Comparison of ENCODE assay signal across 8 mouse cellular contexts in genomic region chr5:129940736-129941494, GRCm38 (mm10). TPM values are rescaled to one million over a fixed set of nuclear protein-coding genes. Genes with fewer than 3 reads are reported as not detected.
DNase-seq lines count a peak whose midpoint lies in the region; ATAC-seq and TF ChIP-seq lines count a peak whose summit lies in the region.

No protein-coding gene starts in this region.

- no peak overlapping the region for H3K9ac ChIP-seq in kidney, postnatal 0 days (ENCODE audit: low read depth, low read length)
- H3K9ac ChIP-seq in intestine, embryonic 15.5 days: peak overlapping the region; percentile 5; the same call in 1 of the 2 replicates

- no peaks in the 10 kb centered on the region for H3K27me3 ChIP-seq in kidney, postnatal 0 days (ENCODE audit: insufficient read depth, low read length)
- no peaks in the 10 kb centered on the region for H3K27me3 ChIP-seq in embryonic facial prominence, embryonic 10.5 days (replicated peaks; ENCODE audit: low read depth, poor library complexity, severe bottlenecking)
- no peaks in the 10 kb centered on the region for H3K27me3 ChIP-seq in intestine, embryonic 15.5 days (replicated peaks)

- 0 out of 2 replicates have a peak overlapping the region, but pooled peaks have one; percentile 25 for H3K27ac ChIP-seq in kidney, postnatal 0 days
- peak overlapping the region; percentile 72 for H3K27ac ChIP-seq in embryonic facial prominence, embryonic 10.5 days (replicated peaks)
- H3K27ac ChIP-seq in intestine, embryonic 15.5 days: no peak overlapping the region

- peak; percentile 22 for DNase-seq in kidney, postnatal 0 days (ENCODE audit: low spot score)
- DNase-seq in kidney, postnatal 14 days: no peak
- DNase-seq in embryonic facial prominence, embryonic 10.5 days (ENCODE audit: low spot score): no peak
- DNase-seq in naive thymus-derived CD4-positive, alpha-beta T cell, adult 2 months (ENCODE audit: low read depth): peak; percentile 25
- DNase-seq in thymus, postnatal 0 days (ENCODE audit: low spot score): no peak
- DNase-seq in urinary bladder, adult 18-20 months (ENCODE audit: low spot score in 2 of 2): no peak
- no peak for DNase-seq in left cerebral cortex, adult 8-10 months (ENCODE audit: low spot score in 2 of 2)

- H3K9me3 ChIP-seq in kidney, postnatal 0 days (replicated peaks; ENCODE audit: low read length): no peaks in the 10 kb centered on the region
- H3K9me3 ChIP-seq in embryonic facial prominence, embryonic 10.5 days: no peaks in the 10 kb centered on the region
- no peaks in the 10 kb centered on the region for H3K9me3 ChIP-seq in intestine, embryonic 15.5 days

- H3K4me3 ChIP-seq in kidney, postnatal 0 days (replicated peaks; ENCODE audit: low read depth, low read length): peak overlapping the region; percentile 67
- H3K4me3 ChIP-seq in embryonic facial prominence, embryonic 10.5 days: peak overlapping the region; percentile 96
- peak overlapping the region; percentile 89 for H3K4me3 ChIP-seq in intestine, embryonic 15.5 days (replicated peaks)

- H3K4me2 ChIP-seq in kidney, postnatal 0 days (ENCODE audit: low read length): peak overlapping the region; percentile 50
- H3K4me2 ChIP-seq in intestine, embryonic 15.5 days (replicated peaks): peak overlapping the region; percentile 54

- H3K4me1 ChIP-seq in kidney, postnatal 0 days (replicated peaks; ENCODE audit: insufficient read depth, low read length): no peaks in the 10 kb centered on the region; the same call in 1 of the 2 replicates
- H3K4me1 ChIP-seq in embryonic facial prominence, embryonic 10.5 days: peaks cover 15% of the 10 kb centered on the region
- no peaks in the 10 kb centered on the region for H3K4me1 ChIP-seq in intestine, embryonic 15.5 days (replicated peaks)

- 5% methylated on average over 9 of the region's 9 CpGs for WGBS in kidney, postnatal 0 days
- WGBS in embryonic facial prominence, embryonic 10.5 days: 12% methylated on average over 9 of the region's 9 CpGs
- WGBS in intestine, embryonic 15.5 days: 4% methylated on average over 9 of the region's 9 CpGs

- no peak for ATAC-seq in kidney, postnatal 0 days (replicated peaks; ENCODE audit: low FRiP score, low read depth)
- no peak; the same call in 1 of the 2 replicates for ATAC-seq in intestine, embryonic 15.5 days

- TF ChIP-seq CTCF in kidney, postnatal 0 days (IDR thresholded peaks at IDR 0.05; ENCODE audit: low read depth): no peak

- no peaks in the 10 kb centered on the region for H3K36me3 ChIP-seq in kidney, postnatal 0 days (ENCODE audit: insufficient read depth, low read length)
- H3K36me3 ChIP-seq in embryonic facial prominence, embryonic 10.5 days (replicated peaks): peaks cover 16% of the 10 kb centered on the region
- H3K36me3 ChIP-seq in intestine, embryonic 15.5 days: no peaks in the 10 kb centered on the region

RNA-seq across cellular contexts. Expression of gene Vkorc1l1, which starts 0.9 kb away (rescaled TPM):
- 19.4 and 20.7 TPM in 2 replicates for polyA plus RNA-seq in kidney, postnatal 0 days (2015; fragmentation: Nextera tagmentation; extraction: Ambion mirVana)
- 29.2 and 34.7 TPM in 2 replicates for polyA plus RNA-seq in embryonic facial prominence, embryonic 10.5 days (2016; fragmentation: Nextera tagmentation; extraction: Ambion mirVana)
- polyA plus RNA-seq in intestine, embryonic 15.5 days (2015; fragmentation: Nextera tagmentation; extraction: Ambion mirVana): 26.5 and 30.9 TPM in 2 replicates
- polyA plus RNA-seq in thymus, postnatal 0 days (2015; fragmentation: Nextera tagmentation; extraction: Ambion mirVana): 14.0 and 19.2 TPM in 2 replicates
- total RNA-seq in left cerebral cortex, adult 8-10 months (2022): 10 to 100 TPM; 45.5 to 56.9 (median 50.1) TPM

RNA-seq across cellular contexts. Expression of gene Nupr1l, which starts 32.6 kb away (rescaled TPM):
- polyA plus RNA-seq in kidney, postnatal 0 days (2015; fragmentation: Nextera tagmentation; extraction: Ambion mirVana): 6.5 and 6.8 TPM in 2 replicates
- 3.5 and 3.7 TPM in 2 replicates for polyA plus RNA-seq in embryonic facial prominence, embryonic 10.5 days (2016; fragmentation: Nextera tagmentation; extraction: Ambion mirVana)
- 1.8 and 1.9 TPM in 2 replicates for polyA plus RNA-seq in intestine, embryonic 15.5 days (2015; fragmentation: Nextera tagmentation; extraction: Ambion mirVana)
- polyA plus RNA-seq in thymus, postnatal 0 days (2015; fragmentation: Nextera tagmentation; extraction: Ambion mirVana): 2.2 TPM in 2 replicates
- 1 to 10 TPM; 2.5 to 3.5 (median 3.2) TPM for total RNA-seq in left cerebral cortex, adult 8-10 months (2022)

RNA-seq across cellular contexts. Expression of gene Phkg1, which starts 42.6 kb away (rescaled TPM):
- polyA plus RNA-seq in kidney, postnatal 0 days (2015; fragmentation: Nextera tagmentation; extraction: Ambion mirVana): 0.05 and 0.10 TPM in 2 replicates
- polyA plus RNA-seq in embryonic facial prominence, embryonic 10.5 days (2016; fragmentation: Nextera tagmentation; extraction: Ambion mirVana): 0.11 and 0.19 TPM in 2 replicates
- 0.08 and 0.16 TPM in 2 replicates for polyA plus RNA-seq in intestine, embryonic 15.5 days (2015; fragmentation: Nextera tagmentation; extraction: Ambion mirVana)
- polyA plus RNA-seq in thymus, postnatal 0 days (2015; fragmentation: Nextera tagmentation; extraction: Ambion mirVana): 0.08 and 0.14 TPM in 2 replicates
- total RNA-seq in left cerebral cortex, adult 8-10 months (2022): 10 to 100 TPM; 16.7 to 20.4 (median 17.8) TPM

RNA-seq across cellular contexts. Expression of gene Zbed5, which starts 45.4 kb away (rescaled TPM):
- polyA plus RNA-seq in kidney, postnatal 0 days (2015; fragmentation: Nextera tagmentation; extraction: Ambion mirVana): 6.1 and 6.6 TPM in 2 replicates
- 7.4 and 7.7 TPM in 2 replicates for polyA plus RNA-seq in embryonic facial prominence, embryonic 10.5 days (2016; fragmentation: Nextera tagmentation; extraction: Ambion mirVana)
- polyA plus RNA-seq in intestine, embryonic 15.5 days (2015; fragmentation: Nextera tagmentation; extraction: Ambion mirVana): 2.4 and 3.2 TPM in 2 replicates
- 1.9 and 2.6 TPM in 2 replicates for polyA plus RNA-seq in thymus, postnatal 0 days (2015; fragmentation: Nextera tagmentation; extraction: Ambion mirVana)
- total RNA-seq in left cerebral cortex, adult 8-10 months (2022): 1 to 10 TPM; 6.9 to 9.6 (median 7.9) TPM

RNA-seq across cellular contexts. Expression of gene Chchd2, which starts 53.6 kb away (rescaled TPM):
- 1,323 and 1,401 TPM in 2 replicates for polyA plus RNA-seq in kidney, postnatal 0 days (2015; fragmentation: Nextera tagmentation; extraction: Ambion mirVana)
- polyA plus RNA-seq in embryonic facial prominence, embryonic 10.5 days (2016; fragmentation: Nextera tagmentation; extraction: Ambion mirVana): 1,193 and 1,199 TPM in 2 replicates
- polyA plus RNA-seq in intestine, embryonic 15.5 days (2015; fragmentation: Nextera tagmentation; extraction: Ambion mirVana): 990 and 1,082 TPM in 2 replicates
- polyA plus RNA-seq in thymus, postnatal 0 days (2015; fragmentation: Nextera tagmentation; extraction: Ambion mirVana): 906 and 1,002 TPM in 2 replicates
- total RNA-seq in left cerebral cortex, adult 8-10 months (2022): 100 to 1,000 TPM; 416 to 428 (median 423) TPM

Comparison
In these comparisons a context has a peak if more than half of its experiments do, and no peak if none do; other contexts are left out.
1. DNase-seq: peak in kidney, postnatal 0 days (single experiment) and naive thymus-derived CD4-positive, alpha-beta T cell, adult 2 months (single experiment); none in kidney, postnatal 14 days (single experiment), embryonic facial prominence, embryonic 10.5 days (single experiment), thymus, postnatal 0 days (single experiment), urinary bladder, adult 18-20 months (0 of 2) and left cerebral cortex, adult 8-10 months (0 of 2).
2. Peak in every context shown above with its lines, with median percentiles within 50 percentile points of each other: H3K4me3 ChIP-seq.